Mouse (Mus musculus): ENCODE measurements around the gene Snrpb. TPM values are rescaled to one million over a fixed set of nuclear protein-coding genes. Genes with fewer than 3 reads are reported as not detected.

Snrpb gene
- total and polyA plus RNA-seq, 2 experiments from 2014 or later, result 302 to 339 TPM

GRCm38 (mm10) chr2:130166311-130167214 lies 12.6 kb downstream of the Snrpb start:
- 0 out of 2 replicates have a peak, but pooled peaks cover 5% of the 10 kb centered on the region for H3K4me1 ChIP-seq (ENCODE audit: insufficient read depth, low read length)
- DNase-seq (ENCODE audit: low spot score), result peak; percentile 93
- ATAC-seq, result peak; percentile 94
- WGBS, result 42% methylated on average over 9 of the region's 9 CpGs
- no peak overlapping the region for H3K4me2 ChIP-seq (ENCODE audit: low read depth, low read length)
- no peaks in the 10 kb centered on the region for H3K9me3 ChIP-seq (ENCODE audit: low read length)
- no peak overlapping the region for H3K9ac ChIP-seq (replicated peaks; ENCODE audit: low read length)
- no peak overlapping the region for H3K4me3 ChIP-seq (ENCODE audit: low read length)
- peaks cover 23% of the 10 kb centered on the region for H3K36me3 ChIP-seq (ENCODE audit: insufficient read depth, low read length)
- H3K27me3 ChIP-seq (ENCODE audit: insufficient read depth, low read length), result no peaks in the 10 kb centered on the region
- H3K27ac ChIP-seq, result no peak overlapping the region
- TF ChIP-seq CTCF (IDR thresholded peaks at IDR 0.05; ENCODE audit: low read depth), result peak; percentile 81

DNA sequence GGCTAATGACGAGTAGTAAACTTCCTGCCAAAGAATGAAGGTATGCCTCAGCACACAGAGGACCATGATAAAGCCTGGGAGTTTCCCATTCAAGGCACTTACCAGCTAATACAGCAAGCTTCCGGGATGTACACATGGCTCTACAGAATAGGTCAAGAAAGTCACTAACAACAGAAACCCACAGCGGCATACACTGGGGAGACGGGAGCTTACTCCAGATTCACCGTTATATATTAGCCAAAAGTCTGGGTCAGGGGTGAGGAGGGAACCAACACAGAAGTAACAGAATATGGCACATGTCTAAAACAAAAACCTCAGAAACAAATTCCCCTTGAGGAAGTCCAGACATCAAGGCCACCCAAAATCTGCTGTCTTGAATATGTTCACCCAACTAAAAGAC lies 16.5 kb downstream of the Snrpb start:
- 81% methylated on average over 5 of the region's 5 CpGs for WGBS

GRCm38 (mm10) chr2:130158088-130158437 lies 21.1 kb downstream of the Snrpb start:
- no peaks in the 10 kb centered on the region for H3K27me3 ChIP-seq (ENCODE audit: insufficient read depth, low read length)
- no peaks in the 10 kb centered on the region for H3K4me1 ChIP-seq (ENCODE audit: insufficient read depth, low read length)
- no peak overlapping the region for H3K4me2 ChIP-seq (ENCODE audit: low read depth, low read length)
- no peaks in the 10 kb centered on the region for H3K36me3 ChIP-seq (ENCODE audit: insufficient read depth, low read length)
- DNase-seq (ENCODE audit: low spot score) (no peak), ATAC-seq (no peak)
- 52% methylated on average over 4 of the region's 4 CpGs for WGBS
- no peaks in the 10 kb centered on the region for H3K9me3 ChIP-seq (ENCODE audit: low read length)
- H3K27ac ChIP-seq, result no peak overlapping the region
- no peak for TF ChIP-seq CTCF (IDR thresholded peaks at IDR 0.05; ENCODE audit: low read depth)
- H3K9ac ChIP-seq (replicated peaks; ENCODE audit: low read length), result no peak overlapping the region
- no peak overlapping the region for H3K4me3 ChIP-seq (ENCODE audit: low read length)

More for the DNA sequence above, 16.5 kb downstream of the Snrpb start:
- Histone ChIP-seq H3K4me3 (ENCODE audit: low read length) (no peak overlapping the region), H3K27ac (no peak overlapping the region), H3K9me3 (ENCODE audit: low read length) (no peaks in the 10 kb centered on the region), H3K9ac (replicated peaks; ENCODE audit: low read length) (no peak overlapping the region), H3K4me1 (ENCODE audit: insufficient read depth, low read length) (0 out of 2 replicates have a peak, but pooled peaks cover 5% of the 10 kb centered on the region), H3K27me3 (ENCODE audit: insufficient read depth, low read length) (no peaks in the 10 kb centered on the region), H3K4me2 (ENCODE audit: low read depth, low read length) (no peak overlapping the region), H3K36me3 (ENCODE audit: insufficient read depth, low read length) (no peaks in the 10 kb centered on the region)
- ATAC-seq (no peak), DNase-seq (ENCODE audit: low spot score) (no peak)
- TF ChIP-seq CTCF (IDR thresholded peaks at IDR 0.05; ENCODE audit: low read depth), result no peak

DNA sequence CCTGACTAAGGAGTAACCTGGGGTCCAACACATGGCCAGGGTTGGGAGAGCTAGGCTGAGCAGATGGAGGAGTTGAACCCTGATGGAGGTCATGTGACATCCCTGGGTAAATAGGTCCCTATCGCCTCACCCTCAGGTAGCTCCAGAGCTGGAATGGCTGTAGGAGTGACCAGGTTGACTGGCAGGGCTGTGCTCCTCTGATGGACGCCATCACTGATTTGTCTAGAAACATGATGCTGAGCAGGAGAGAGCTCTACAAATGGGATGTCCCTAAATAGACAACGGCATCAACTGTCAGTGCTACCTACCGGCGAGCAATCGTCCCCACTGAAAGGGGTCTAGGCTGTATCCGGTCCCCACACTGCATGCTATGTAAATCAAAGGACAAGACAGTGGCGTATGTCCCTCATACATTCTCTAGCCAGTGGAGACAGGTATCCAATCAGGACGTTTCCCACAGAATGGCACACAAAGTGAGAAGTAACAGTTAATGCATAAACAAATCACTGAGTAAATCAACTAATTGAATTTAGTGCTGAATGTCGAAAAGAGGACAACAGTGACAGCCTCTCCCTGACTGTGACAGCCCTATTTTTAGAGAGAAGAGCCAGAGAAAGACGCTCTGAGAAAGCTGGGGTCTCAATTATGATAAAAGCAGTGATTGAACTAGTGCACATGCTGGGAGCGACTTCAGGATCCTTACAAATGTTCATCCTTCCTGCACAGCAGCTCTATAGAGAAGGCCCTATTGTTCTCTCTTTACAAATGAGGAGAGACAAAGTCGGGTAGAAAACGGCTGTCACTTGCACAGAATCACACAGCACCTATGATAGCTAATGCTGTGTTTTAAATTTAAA lies 21.7 kb downstream of the Snrpb start:
- H3K4me1 ChIP-seq (ENCODE audit: insufficient read depth, low read length), result no peaks in the 10 kb centered on the region
- H3K27me3 ChIP-seq (ENCODE audit: insufficient read depth, low read length), result no peaks in the 10 kb centered on the region
- no peak overlapping the region for H3K9ac ChIP-seq (replicated peaks; ENCODE audit: low read length)
- H3K27ac ChIP-seq, result no peak overlapping the region
- no peaks in the 10 kb centered on the region for H3K36me3 ChIP-seq (ENCODE audit: insufficient read depth, low read length)
- no peak overlapping the region for H3K4me3 ChIP-seq (ENCODE audit: low read length)
- WGBS, result 48% methylated on average over 14 of the region's 14 CpGs
- no peak overlapping the region for H3K4me2 ChIP-seq (ENCODE audit: low read depth, low read length)
- DNase-seq (ENCODE audit: low spot score), result no peak
- ATAC-seq, result no peak
- TF ChIP-seq CTCF (IDR thresholded peaks at IDR 0.05; ENCODE audit: low read depth), result no peak
- no peaks in the 10 kb centered on the region for H3K9me3 ChIP-seq (ENCODE audit: low read length)

DNA sequence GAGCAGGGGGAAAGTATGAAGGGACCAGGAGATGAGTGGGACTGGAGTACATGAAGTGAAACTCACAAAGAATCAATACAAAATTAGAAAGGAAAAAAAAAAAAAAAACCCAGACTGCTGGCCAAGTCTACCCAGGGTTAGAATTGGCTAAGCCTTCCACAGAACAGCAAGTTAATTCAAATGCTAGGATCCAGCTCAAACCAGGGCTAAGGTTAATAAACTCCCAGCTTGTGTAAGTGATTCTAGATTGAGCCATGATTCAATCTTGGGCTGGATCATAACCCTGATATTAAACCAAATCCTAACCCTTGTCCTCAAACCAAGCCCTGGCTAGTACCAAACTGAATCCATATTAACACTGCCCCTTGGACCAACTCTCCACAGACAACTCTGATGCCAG lies 23.4 kb downstream of the Snrpb start:
- ATAC-seq (no peak), DNase-seq (ENCODE audit: low spot score) (no peak)
- no peak for TF ChIP-seq CTCF (IDR thresholded peaks at IDR 0.05; ENCODE audit: low read depth)
- Histone ChIP-seq H3K4me3 (ENCODE audit: low read length) (no peak overlapping the region), H3K27me3 (ENCODE audit: insufficient read depth, low read length) (no peaks in the 10 kb centered on the region), H3K4me1 (ENCODE audit: insufficient read depth, low read length) (no peaks in the 10 kb centered on the region), H3K9me3 (ENCODE audit: low read length) (no peaks in the 10 kb centered on the region), H3K27ac (no peak overlapping the region), H3K9ac (replicated peaks; ENCODE audit: low read length) (no peak overlapping the region), H3K36me3 (ENCODE audit: insufficient read depth, low read length) (no peaks in the 10 kb centered on the region), H3K4me2 (ENCODE audit: low read depth, low read length) (no peak overlapping the region)

GRCm38 (mm10) chr2:130155171-130155570 lies 24.0 kb downstream of the Snrpb start:
- ATAC-seq, result no peak
- H3K4me2 ChIP-seq (ENCODE audit: low read depth, low read length), result no peak overlapping the region
- H3K36me3 ChIP-seq (ENCODE audit: insufficient read depth, low read length), result no peaks in the 10 kb centered on the region
- no peaks in the 10 kb centered on the region for H3K4me1 ChIP-seq (ENCODE audit: insufficient read depth, low read length)
- no peak overlapping the region for H3K4me3 ChIP-seq (ENCODE audit: low read length)
- H3K9ac ChIP-seq (replicated peaks; ENCODE audit: low read length), result no peak overlapping the region
- no peaks in the 10 kb centered on the region for H3K27me3 ChIP-seq (ENCODE audit: insufficient read depth, low read length)
- no peaks in the 10 kb centered on the region for H3K9me3 ChIP-seq (ENCODE audit: low read length)
- H3K27ac ChIP-seq, result no peak overlapping the region
- no peak for TF ChIP-seq CTCF (IDR thresholded peaks at IDR 0.05; ENCODE audit: low read depth)
- WGBS, result 75% methylated on average over 3 of the region's 3 CpGs
- no peak for DNase-seq (ENCODE audit: low spot score)

Data from hindbrain, postnatal 0 days (tissue).